In genomic region chr9:44079997-44080780, GRCm38 (mm10) we compare ENCODE assay signal across 11 mouse cellular contexts. TPM values are rescaled to one million over a fixed set of nuclear protein-coding genes. Genes with fewer than 3 reads are reported as not detected.
DNase-seq lines count a peak whose midpoint lies in the region; ATAC-seq and TF ChIP-seq lines count a peak whose summit lies in the region.
"Had no signal": no experiment of that assay in that cellular context is flagged by ENCODE, and none has a peak within 500 bp of the region (broad histone marks: within the 10 kb centered on the region; RNA-seq: fewer than 3 reads in every experiment).

No protein-coding gene starts in this region.

- H3K27me3 ChIP-seq in heart, adult 2 months (ENCODE audit: control insufficient read depth, insufficient read depth, low read length), result no peaks in the 10 kb centered on the region
- no peaks in the 10 kb centered on the region for H3K27me3 ChIP-seq in heart, embryonic 11.5 days (ENCODE audit: control insufficient read depth, insufficient read depth, low read length)
- no peaks in the 10 kb centered on the region for H3K27me3 ChIP-seq in liver, adult 2 months (ENCODE audit: control insufficient read depth, insufficient read depth, low read length)
- peaks cover 4% of the 10 kb centered on the region; the same call in 1 of the 2 replicates for H3K27me3 ChIP-seq in liver, embryonic 11.5 days (replicated peaks; ENCODE audit: control insufficient read depth, insufficient read depth, low read length)
- peaks cover 11% of the 10 kb centered on the region; the same call in 1 of the 2 replicates for H3K27me3 ChIP-seq in kidney, embryonic 15.5 days

- no peak overlapping the region for H3K4me2 ChIP-seq in heart, embryonic 11.5 days
- no peak overlapping the region for H3K4me2 ChIP-seq in liver, embryonic 11.5 days
- no peak overlapping the region for H3K4me2 ChIP-seq in kidney, embryonic 15.5 days
- H3K4me2 ChIP-seq: forebrain, embryonic 13.5 days; midbrain, embryonic 12.5 days; neural tube, embryonic 13.5 days had no signal

- TF ChIP-seq POLR2A in heart, adult 2 months (IDR thresholded peaks at IDR 0.05; ENCODE audit: insufficient read depth, low read depth, low read length), result no peak
- no peak for TF ChIP-seq POLR2A in liver, adult 2 months (IDR thresholded peaks at IDR 0.05; ENCODE audit: extremely low read depth, insufficient read depth, low read length)

- intact Hi-C loops in heart, adult 2 months (cut with DNase I), result loop anchor here (10.0 kb wide), 1 partner anchor 405 kb away; the partner anchor contains the start of gene Bcl9l

- 55% methylated on average over 10 of the region's 10 CpGs for WGBS in heart, adult 2 months
- WGBS in heart, embryonic 11.5 days (ENCODE audit: insufficient replicate concordance), result 70% methylated on average over 10 of the region's 10 CpGs
- 85% methylated on average over 10 of the region's 10 CpGs for WGBS in liver, adult 2 months
- WGBS in liver, embryonic 11.5 days, result 59% methylated on average over 10 of the region's 10 CpGs
- 50% methylated on average over 10 of the region's 10 CpGs for WGBS in kidney, embryonic 15.5 days

- no peak for ATAC-seq in heart, embryonic 11.5 days (replicated peaks; ENCODE audit: insufficient number of reproducible peaks, low FRiP score, low TSS enrichment)
- no peak for ATAC-seq in liver, embryonic 11.5 days (replicated peaks; ENCODE audit: low FRiP score)
- no peak; the same call in 1 of the 2 replicates for ATAC-seq in kidney, embryonic 15.5 days (replicated peaks; ENCODE audit: low FRiP score)
- ATAC-seq: forebrain, embryonic 13.5 days had no signal

- no peaks in the 10 kb centered on the region for H3K79me2 ChIP-seq in heart, adult 2 months (replicated peaks; ENCODE audit: control insufficient read depth, insufficient read depth, low read length)
- H3K79me2 ChIP-seq in liver, adult 2 months (ENCODE audit: control insufficient read depth, insufficient read depth, low read length), result peaks cover 3% of the 10 kb centered on the region; the same call in 1 of the 2 replicates

- H3K4me1 ChIP-seq in heart, adult 2 months (ENCODE audit: control insufficient read depth, insufficient read depth, low read length), result peaks cover 17% of the 10 kb centered on the region
- peaks cover 48% of the 10 kb centered on the region for H3K4me1 ChIP-seq in heart, embryonic 11.5 days (ENCODE audit: control insufficient read depth, insufficient read depth, low read length)
- peaks cover 25% of the 10 kb centered on the region for H3K4me1 ChIP-seq in liver, adult 2 months (ENCODE audit: control insufficient read depth, insufficient read depth, low read length)
- H3K4me1 ChIP-seq in liver, embryonic 11.5 days (replicated peaks; ENCODE audit: control insufficient read depth, insufficient read depth, low read length), result peaks cover 14% of the 10 kb centered on the region
- H3K4me1 ChIP-seq in kidney, embryonic 15.5 days, result peaks cover 88% of the 10 kb centered on the region

- no peak overlapping the region for H3K4me3 ChIP-seq in heart, adult 2 months
- H3K4me3 ChIP-seq in heart, embryonic 11.5 days (ENCODE audit: low read depth, low read length), result no peak overlapping the region
- no peak overlapping the region for H3K4me3 ChIP-seq in liver, adult 2 months (ENCODE audit: insufficient read depth, low read depth, low read length)
- no peak overlapping the region for H3K4me3 ChIP-seq in liver, embryonic 11.5 days (ENCODE audit: low read depth, low read length)
- no peak overlapping the region for H3K4me3 ChIP-seq in kidney, embryonic 15.5 days (replicated peaks)
- H3K4me3 ChIP-seq: forebrain, embryonic 13.5 days; midbrain, embryonic 12.5 days; neural tube, embryonic 13.5 days had no signal

- peak overlapping the region; percentile 86 for H3K27ac ChIP-seq in heart, adult 2 months
- no peak overlapping the region for H3K27ac ChIP-seq in heart, embryonic 11.5 days (ENCODE audit: low read depth, low read length)
- H3K27ac ChIP-seq in liver, adult 2 months (replicated peaks; ENCODE audit: insufficient read depth, low read depth, low read length), result peak overlapping the region; percentile 40
- no peak overlapping the region for H3K27ac ChIP-seq in liver, embryonic 11.5 days (ENCODE audit: low read depth, low read length)
- H3K27ac ChIP-seq in kidney, embryonic 15.5 days, result peak overlapping the region; percentile 87
- H3K27ac ChIP-seq: forebrain, embryonic 13.5 days; midbrain, embryonic 12.5 days; neural tube, embryonic 13.5 days had no signal

- no peak overlapping the region; the same call in 1 of the 2 replicates for H3K9ac ChIP-seq in heart, adult 2 months (ENCODE audit: low read depth, low read length)
- H3K9ac ChIP-seq in heart, embryonic 11.5 days (ENCODE audit: low read depth, low read length), result no peak overlapping the region
- no peak overlapping the region for H3K9ac ChIP-seq in liver, adult 2 months (ENCODE audit: low read depth, low read length)
- H3K9ac ChIP-seq in liver, embryonic 11.5 days (ENCODE audit: low read depth, low read length), result no peak overlapping the region
- no peak overlapping the region for H3K9ac ChIP-seq in kidney, embryonic 15.5 days
- H3K9ac ChIP-seq: forebrain, embryonic 13.5 days; midbrain, embryonic 12.5 days; neural tube, embryonic 13.5 days had no signal

- DNase-seq in heart, adult 2 months, result no peak
- no peak for DNase-seq in liver, adult 2 months (ENCODE audit: extremely low read depth, low read depth, low spot score)
- DNase-seq in liver, embryonic 11.5 days (ENCODE audit: low spot score), result no peak
- DNase-seq in skeletal muscle tissue, adult 2 months (ENCODE audit: low read depth, low spot score), result peak; percentile 8
- no peak for DNase-seq in urinary bladder, postnatal 4 days (ENCODE audit: low spot score in 2 of 2)

- H3K36me3 ChIP-seq in heart, adult 2 months (ENCODE audit: control insufficient read depth, insufficient read depth, low read length), result peaks cover 2% of the 10 kb centered on the region
- no peaks in the 10 kb centered on the region for H3K36me3 ChIP-seq in heart, embryonic 11.5 days (ENCODE audit: control insufficient read depth, insufficient read depth, low read length)
- no peaks in the 10 kb centered on the region for H3K36me3 ChIP-seq in liver, adult 2 months (ENCODE audit: control insufficient read depth, insufficient read depth, low read length)
- no peaks in the 10 kb centered on the region for H3K36me3 ChIP-seq in liver, embryonic 11.5 days (ENCODE audit: control insufficient read depth, insufficient read depth, low read length)
- H3K36me3 ChIP-seq in kidney, embryonic 15.5 days, result no peaks in the 10 kb centered on the region
- H3K36me3 ChIP-seq: midbrain, embryonic 12.5 days; neural tube, embryonic 13.5 days had no signal

- TF ChIP-seq EP300 in heart, adult 2 months (IDR thresholded peaks at IDR 0.05; ENCODE audit: insufficient read depth, low read depth, low read length), result no peak

- H3K9me3 ChIP-seq in heart, embryonic 11.5 days (replicated peaks; ENCODE audit: control insufficient read depth, low read length), result no peaks in the 10 kb centered on the region
- no peaks in the 10 kb centered on the region for H3K9me3 ChIP-seq in liver, embryonic 11.5 days (ENCODE audit: control insufficient read depth, low read length)
- no peaks in the 10 kb centered on the region for H3K9me3 ChIP-seq in kidney, embryonic 15.5 days (replicated peaks)
- H3K9me3 ChIP-seq: forebrain, embryonic 13.5 days; midbrain, embryonic 12.5 days; neural tube, embryonic 13.5 days had no signal

- no peak for TF ChIP-seq CTCF in heart, adult 2 months (IDR thresholded peaks at IDR 0.05)
- no peak for TF ChIP-seq CTCF in liver, adult 2 months (IDR thresholded peaks at IDR 0.05; ENCODE audit: low read depth, low read length)

RNA-seq across cellular contexts. Expression of gene Usp2, which starts 13.4 kb away (rescaled TPM):
- total RNA-seq in heart, adult 2 months (2021), result 100 to 1,000 TPM in 1 of 2 experiments, 10 to 100 TPM in 1; 75.8 to 206 TPM
- 62.8 and 73.8 TPM in 2 replicates for polyA plus RNA-seq in heart, adult 2 months (2012; rRNA removed)
- polyA plus RNA-seq in heart, embryonic 11.5 days (2014; fragmentation: Nextera tagmentation; extraction: Ambion mirVana), result 51.3 and 53.8 TPM in 2 replicates
- 9.9 and 13.6 TPM in 2 replicates for total RNA-seq in liver, adult 2 months (2014; rRNA removed)
- polyA plus RNA-seq in liver, adult 2 months (2012; rRNA removed), result 1.6 and 3.1 TPM in 2 replicates
- polyA plus RNA-seq in liver, embryonic 11.5 days (2014; fragmentation: Nextera tagmentation; extraction: Ambion mirVana), result 4.4 and 7.7 TPM in 2 replicates
- 31.9 and 36.8 TPM in 2 replicates for polyA plus RNA-seq in kidney, embryonic 15.5 days (2015; fragmentation: Nextera tagmentation; extraction: Ambion mirVana)

RNA-seq across cellular contexts. Expression of gene Mfrp, which starts 21.3 kb away (rescaled TPM):
- under 1 TPM in 1 of 2 experiments, not detected in 1; 0.05 TPM for total RNA-seq in heart, adult 2 months (2021)
- 0.04 and 0.12 TPM in 2 replicates for polyA plus RNA-seq in heart, adult 2 months (2012; rRNA removed)
- polyA plus RNA-seq in heart, embryonic 11.5 days (2014; fragmentation: Nextera tagmentation; extraction: Ambion mirVana), result 0.16 TPM in 1 of 2 replicates, not detected in the other
- total RNA-seq in liver, adult 2 months (2014; rRNA removed), result under 0.01 TPM in 1 of 2 replicates, not detected in the other
- polyA plus RNA-seq in liver, adult 2 months (2012; rRNA removed), result not detected in 2 replicates
- polyA plus RNA-seq in liver, embryonic 11.5 days (2014; fragmentation: Nextera tagmentation; extraction: Ambion mirVana), result 0.14 TPM in 1 of 2 replicates, not detected in the other
- 0.13 TPM in 1 of 2 replicates, not detected in the other for polyA plus RNA-seq in kidney, embryonic 15.5 days (2015; fragmentation: Nextera tagmentation; extraction: Ambion mirVana)
- total RNA-seq: gastrocnemius, postnatal 4 days had no signal
- polyA plus RNA-seq: midbrain, embryonic 12.5 days; neural tube, embryonic 13.5 days had no signal

RNA-seq across cellular contexts. Expression of gene C1qtnf5, which starts 26.9 kb away (rescaled TPM):
- total RNA-seq in heart, adult 2 months (2021), result 1 to 10 TPM; 4.8 to 7.6 TPM
- 9.4 and 13.8 TPM in 2 replicates for polyA plus RNA-seq in heart, adult 2 months (2012; rRNA removed)
- 0.43 and 1.2 TPM in 2 replicates for polyA plus RNA-seq in heart, embryonic 11.5 days (2014; fragmentation: Nextera tagmentation; extraction: Ambion mirVana)
- 2.7 and 3.0 TPM in 2 replicates for total RNA-seq in liver, adult 2 months (2014; rRNA removed)
- 5.6 and 5.7 TPM in 2 replicates for polyA plus RNA-seq in liver, adult 2 months (2012; rRNA removed)
- polyA plus RNA-seq in liver, embryonic 11.5 days (2014; fragmentation: Nextera tagmentation; extraction: Ambion mirVana), result 0.13 and 0.26 TPM in 2 replicates
- 4.5 and 5.2 TPM in 2 replicates for polyA plus RNA-seq in kidney, embryonic 15.5 days (2015; fragmentation: Nextera tagmentation; extraction: Ambion mirVana)

RNA-seq across cellular contexts. Expression of gene Gm49380, which starts 33.1 kb away (rescaled TPM):
- total RNA-seq in heart, adult 2 months (2021), result under 1 TPM; 0.21 to 0.23 TPM
- not detected in 2 replicates for polyA plus RNA-seq in heart, adult 2 months (2012; rRNA removed)
- polyA plus RNA-seq in heart, embryonic 11.5 days (2014; fragmentation: Nextera tagmentation; extraction: Ambion mirVana), result 0.28 TPM in 1 of 2 replicates, not detected in the other
- total RNA-seq in liver, adult 2 months (2014; rRNA removed), result 0.09 TPM in 1 of 2 replicates, not detected in the other
- not detected in 2 replicates for polyA plus RNA-seq in liver, adult 2 months (2012; rRNA removed)
- polyA plus RNA-seq in liver, embryonic 11.5 days (2014; fragmentation: Nextera tagmentation; extraction: Ambion mirVana), result not detected in 2 replicates
- 0.17 and 0.21 TPM in 2 replicates for polyA plus RNA-seq in kidney, embryonic 15.5 days (2015; fragmentation: Nextera tagmentation; extraction: Ambion mirVana)
- polyA plus RNA-seq: forebrain, embryonic 13.5 days had no signal

RNA-seq across cellular contexts. Expression of gene Rnf26, which starts 33.1 kb away (rescaled TPM):
- total RNA-seq in heart, adult 2 months (2021), result 1 to 10 TPM; 6.5 to 6.7 TPM
- polyA plus RNA-seq in heart, adult 2 months (2012; rRNA removed), result 7.3 and 10.4 TPM in 2 replicates
- polyA plus RNA-seq in heart, embryonic 11.5 days (2014; fragmentation: Nextera tagmentation; extraction: Ambion mirVana), result 35.2 and 38.2 TPM in 2 replicates
- total RNA-seq in liver, adult 2 months (2014; rRNA removed), result 3.1 and 5.0 TPM in 2 replicates
- polyA plus RNA-seq in liver, adult 2 months (2012; rRNA removed), result 16.7 and 19.0 TPM in 2 replicates
- polyA plus RNA-seq in liver, embryonic 11.5 days (2014; fragmentation: Nextera tagmentation; extraction: Ambion mirVana), result 61.1 and 62.3 TPM in 2 replicates
- polyA plus RNA-seq in kidney, embryonic 15.5 days (2015; fragmentation: Nextera tagmentation; extraction: Ambion mirVana), result 70.9 and 78.3 TPM in 2 replicates

Comparison
In these comparisons a context has a peak if more than half of its experiments do, and no peak if none do; other contexts are left out.
1. H3K27ac ChIP-seq: peak in heart, adult 2 months (single experiment), liver, adult 2 months (single experiment) and kidney, embryonic 15.5 days (single experiment); none in heart, embryonic 11.5 days (single experiment) and liver, embryonic 11.5 days (single experiment).